Mouse (Mus musculus) gastrocnemius, adult 2 months (tissue): ENCODE measurements around the gene Tekt5. TPM values are rescaled to one million over a fixed set of nuclear protein-coding genes. Genes with fewer than 3 reads are reported as not detected.
A peak's percentile ranks its signal among the peaks of the same experiment; 100 is the strongest.

Experiments used
- DNase-seq: peaks from one replicate; pipeline ENCODE4 v3.0.0; 2022
- H3K27ac ChIP-seq: fragments of 200-600 bp; 2 replicates; pipeline ENCODE4 v1.8.1; 2022; ENCODE audit warnings: mild to moderate bottlenecking
- H3K4me3 ChIP-seq: fragments of 200-600 bp; 2 replicates; pipeline ENCODE4 v1.8.1; 2022; ENCODE audit warnings: mild to moderate bottlenecking, moderate library complexity
- CTCF ChIP-seq: fragments of 200-600 bp; IDR thresholded peaks from 2 replicates; pipeline ENCODE4 v1.8.1; 2022; ENCODE audit warnings: antibody characterized with exemption, mild to moderate bottlenecking, moderate library complexity
- intact Hi-C: fragments of 180-260 bp; cut with DNase I; formaldehyde crosslinking; loops from one replicate; pipeline ENCODE4 v1.15.1; 2025
- total RNA-seq, 2 experiments: library from RNA; stranded (reverse); gene quantifications; 2 replicates each; pipeline ENCODE4 v1.2.3; 2021

Tekt5 gene
- total RNA-seq, 2 experiments from 2014 or later = not detected

- intact Hi-C loops = no loop called here
- no peak for TF ChIP-seq CTCF
- no peak overlapping the region for H3K27ac ChIP-seq
- H3K4me3 ChIP-seq = no peak overlapping the region
- no peak for DNase-seq
These were observed 25.3 kb downstream of the Tekt5 start for GRCm38 (mm10) chr16:10369996-10370395.

DNA sequence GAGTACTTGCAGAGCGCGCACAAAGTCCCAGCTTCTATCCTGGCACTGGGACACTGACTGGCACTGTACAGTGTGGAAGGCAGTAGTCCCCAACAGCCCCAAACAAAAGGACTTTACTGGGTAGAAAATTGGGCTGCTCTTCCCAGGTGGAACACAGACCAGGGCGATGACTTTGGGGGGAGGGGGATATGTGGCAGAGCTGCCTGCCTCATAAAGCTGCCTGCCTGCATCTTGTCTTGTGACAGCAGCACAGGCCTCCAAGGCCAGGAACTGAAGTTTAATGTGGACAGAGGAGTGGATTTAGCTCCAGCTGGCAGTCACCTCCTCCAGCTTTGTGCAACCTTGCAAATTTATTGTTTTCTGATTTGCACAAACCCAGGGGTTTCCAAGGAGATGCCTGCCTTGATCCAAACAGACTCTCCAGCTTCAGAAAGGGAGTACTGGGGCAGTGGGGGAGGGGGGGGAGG is 25.8 kb downstream of the Tekt5 start:
- TF ChIP-seq CTCF = no peak
- H3K4me3 ChIP-seq = no peak overlapping the region
- intact Hi-C loops = no loop called here
- no peak overlapping the region for H3K27ac ChIP-seq
- no peak for DNase-seq

DNA sequence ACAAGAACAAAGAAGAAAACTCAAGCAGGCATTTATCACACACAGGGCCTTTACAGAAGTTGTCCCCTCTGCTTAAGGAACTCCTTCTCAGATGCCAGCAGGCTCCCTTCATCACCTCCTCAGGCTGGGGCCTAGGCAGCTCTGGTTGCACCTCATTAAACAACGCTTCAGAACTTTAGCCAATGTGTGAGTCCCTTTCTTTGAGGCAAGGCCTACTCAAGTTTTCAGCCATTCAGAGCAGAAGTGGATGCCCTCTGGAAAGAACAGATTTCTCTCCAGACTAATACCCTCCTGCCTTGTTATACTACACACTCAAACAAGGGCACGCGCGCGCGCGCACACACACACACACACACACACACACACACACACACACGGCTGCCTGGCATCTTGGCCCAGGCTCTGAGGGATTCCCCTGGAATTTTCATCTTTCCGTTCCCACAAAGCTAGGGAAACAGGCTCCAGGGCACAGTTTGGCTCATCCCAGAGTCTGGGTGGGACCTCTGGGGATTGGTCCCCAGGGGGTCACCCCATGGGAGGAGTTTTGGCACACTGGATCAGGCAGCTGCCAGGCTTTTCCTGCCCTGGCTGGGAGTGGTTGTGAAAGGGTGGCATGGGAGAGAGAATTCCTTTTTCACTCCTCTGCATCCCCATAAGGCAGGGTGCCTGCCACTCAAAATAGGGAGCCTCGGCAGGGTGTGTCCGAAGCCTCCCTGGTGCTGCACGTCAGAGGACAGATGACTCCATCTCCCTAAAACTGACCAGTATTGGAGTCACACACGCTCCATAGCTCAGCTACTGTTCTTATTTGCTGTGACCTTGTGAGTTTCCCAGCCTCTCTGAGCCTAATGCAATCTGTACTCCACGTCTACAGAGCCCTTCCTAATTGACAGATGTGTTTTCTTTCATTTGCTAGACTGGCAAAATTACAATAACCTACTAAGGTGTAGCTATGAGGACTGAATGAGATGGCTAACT is 28.8 kb downstream of the Tekt5 start:
- intact Hi-C loops = no loop called here
- Histone ChIP-seq H3K27ac (0 out of 2 replicates have a peak overlapping the region, but pooled peaks have one; percentile 2), H3K4me3 (no peak overlapping the region)
- peak; percentile 33 for DNase-seq
- TF ChIP-seq CTCF = no peak

DNA sequence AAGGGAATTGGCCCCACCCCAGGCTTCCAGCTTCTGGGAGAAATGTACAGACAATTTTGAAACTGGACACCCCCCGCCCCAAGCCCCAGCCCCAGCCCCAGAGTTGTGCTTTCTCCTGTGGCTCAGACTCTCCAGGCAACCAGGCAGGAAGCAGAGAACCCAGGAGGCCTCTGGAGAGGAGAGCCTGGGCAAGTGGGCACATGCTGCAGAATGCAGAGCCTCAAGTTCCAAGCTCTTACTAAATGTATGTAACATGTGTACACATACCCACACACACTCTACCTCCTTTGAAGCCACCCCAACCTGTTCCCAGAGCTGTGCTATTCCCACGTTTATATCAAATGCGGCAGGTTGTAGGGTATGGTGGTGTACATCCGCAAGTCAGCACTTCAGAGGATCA is 29.5 kb downstream of the Tekt5 start:
- intact Hi-C loops = no loop called here
- no peak overlapping the region for H3K27ac ChIP-seq
- no peak overlapping the region for H3K4me3 ChIP-seq
- no peak for TF ChIP-seq CTCF
- no peak for DNase-seq

GRCm38 (mm10) chr16:10363061-10363460 is 32.2 kb downstream of the Tekt5 start:
- intact Hi-C loops = no loop called here
- no peak for TF ChIP-seq CTCF
- H3K4me3 ChIP-seq = no peak overlapping the region
- no peak for DNase-seq
- H3K27ac ChIP-seq = no peak overlapping the region

DNA sequence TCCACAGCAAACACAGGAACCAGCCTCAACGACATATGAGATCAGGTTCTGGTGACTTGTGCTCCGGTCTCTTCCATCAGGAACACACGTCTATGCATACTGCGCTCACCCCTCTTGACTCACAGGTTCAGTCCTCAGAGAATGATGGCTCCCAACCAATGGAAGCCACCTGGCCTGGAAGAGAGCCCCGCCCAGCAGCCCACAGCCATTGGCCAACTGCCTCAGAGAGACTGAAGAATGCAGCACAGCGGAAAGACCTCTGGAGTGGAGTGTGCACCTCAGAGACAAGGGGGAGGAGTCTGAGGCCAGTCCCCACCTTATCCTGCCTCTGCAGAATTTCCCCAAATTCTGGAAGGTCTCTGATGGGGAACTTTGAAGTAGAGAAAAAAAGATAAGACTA is 36.0 kb downstream of the Tekt5 start:
- H3K4me3 ChIP-seq = no peak overlapping the region
- no peak for TF ChIP-seq CTCF
- no peak for DNase-seq
- intact Hi-C loops = no loop called here
- no peak overlapping the region for H3K27ac ChIP-seq

GRCm38 (mm10) chr16:10358010-10358934 is 37.0 kb downstream of the Tekt5 start:
- no peak overlapping the region for H3K27ac ChIP-seq
- intact Hi-C loops = no loop called here
- peak; percentile 30 for DNase-seq
- peak overlapping the region; percentile 32 for H3K4me3 ChIP-seq
- TF ChIP-seq CTCF = no peak

GRCm38 (mm10) chr16:10355004-10355403 is 40.3 kb downstream of the Tekt5 start:
- DNase-seq = peak; percentile 41
- no peak for TF ChIP-seq CTCF
- no peak overlapping the region for H3K4me3 ChIP-seq
- intact Hi-C loops = no loop called here
- no peak overlapping the region for H3K27ac ChIP-seq

DNA sequence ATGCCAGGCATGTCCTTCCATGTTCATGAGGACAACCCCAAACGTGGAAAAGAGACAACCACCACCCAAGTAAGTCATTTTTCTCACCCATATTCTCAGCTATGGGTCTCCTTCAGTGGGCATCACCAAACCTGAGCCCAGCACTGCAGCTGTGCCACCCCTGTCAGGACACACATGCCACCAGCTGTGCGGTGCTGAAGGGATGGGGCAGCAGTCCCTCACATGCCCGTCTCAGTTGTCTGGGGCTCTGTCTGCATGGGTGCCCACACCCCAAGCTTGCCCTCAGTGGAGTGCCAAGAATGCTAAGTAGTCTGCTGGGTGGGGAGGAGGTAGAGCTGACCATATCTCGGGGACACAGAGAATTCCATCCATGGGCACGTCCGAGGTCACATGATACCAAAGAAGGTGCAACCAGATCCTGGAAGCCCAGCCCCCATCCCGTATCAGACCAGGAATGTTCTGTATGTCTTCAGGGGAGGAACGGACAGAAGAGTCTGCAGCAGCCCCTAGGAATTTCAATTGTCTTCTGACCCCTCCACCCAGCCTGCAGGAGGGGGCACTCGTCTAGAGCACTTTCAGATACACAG is 44.1 kb downstream of the Tekt5 start:
- H3K27ac ChIP-seq = no peak overlapping the region

GRCm38 (mm10) chr16:10349876-10350275 is 45.4 kb downstream of the Tekt5 start:
- intact Hi-C loops = no loop called here

More for the DNA sequence above, 44.1 kb downstream of the Tekt5 start:
- H3K4me3 ChIP-seq = no peak overlapping the region
- no peak for DNase-seq
- no peak for TF ChIP-seq CTCF
- intact Hi-C loops = no loop called here

DNA sequence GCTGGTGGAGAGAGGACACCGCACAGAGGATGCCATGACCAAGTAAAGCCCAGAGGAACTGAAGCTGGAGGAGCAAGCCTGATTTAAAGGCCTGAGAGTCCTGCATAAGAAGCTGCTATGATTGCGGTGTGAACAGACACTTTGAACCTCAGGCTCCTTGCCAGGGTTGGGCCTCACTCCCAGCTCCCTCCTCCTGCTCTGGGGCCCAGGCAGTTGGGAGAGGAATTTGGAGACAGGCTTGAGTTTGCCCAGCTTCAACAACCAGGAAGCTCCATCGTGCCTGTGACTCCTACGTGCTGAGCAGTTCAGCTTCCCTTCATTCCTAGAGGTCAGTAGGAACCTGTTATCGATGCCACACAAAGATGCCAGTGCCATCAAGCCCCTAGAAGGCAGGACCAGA is 45.9 kb downstream of the Tekt5 start:
- H3K4me3 ChIP-seq = no peak overlapping the region
- intact Hi-C loops = no loop called here
- no peak for TF ChIP-seq CTCF
- H3K27ac ChIP-seq = no peak overlapping the region
- DNase-seq = no peak

More at GRCm38 (mm10) chr16:10349876-10350275, 45.4 kb downstream of the Tekt5 start:
- no peak overlapping the region for H3K27ac ChIP-seq
- DNase-seq = no peak
- no peak overlapping the region for H3K4me3 ChIP-seq
- no peak for TF ChIP-seq CTCF

DNA sequence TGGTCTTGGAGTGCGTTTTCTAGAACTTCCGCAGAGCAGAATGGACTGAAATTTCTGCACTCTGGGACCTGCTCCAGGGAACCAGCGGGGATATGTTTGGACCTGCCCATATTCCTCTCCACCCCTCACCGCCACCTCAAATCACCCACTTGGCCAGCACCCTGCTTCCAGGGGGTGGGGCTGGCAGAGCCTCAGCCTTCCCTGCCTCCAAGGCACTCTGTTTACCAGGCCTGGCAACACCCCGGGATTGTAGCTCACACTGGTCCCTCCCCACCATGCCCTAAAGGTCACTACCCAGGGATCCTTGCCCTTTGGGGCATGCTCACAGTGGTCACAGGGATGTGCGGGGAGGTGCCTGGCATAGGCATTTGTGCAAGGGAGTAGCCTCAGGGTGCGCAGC is 47.7 kb downstream of the Tekt5 start:
- Histone ChIP-seq H3K4me3 (no peak overlapping the region), H3K27ac (0 out of 2 replicates have a peak overlapping the region, but pooled peaks have one; percentile 12)
- no peak for TF ChIP-seq CTCF
- no peak for DNase-seq
- intact Hi-C loops = no loop called here

- Histone ChIP-seq H3K4me3 (no peak overlapping the region), H3K27ac (no peak overlapping the region)
- no peak for DNase-seq
- no peak for TF ChIP-seq CTCF
- intact Hi-C loops = no loop called here
These were observed 54.2 kb downstream of the Tekt5 start for GRCm38 (mm10) chr16:10341110-10341509.
